Mouse (Mus musculus): ENCODE measurements around the gene Tekt5.

Gene Tekt5

GRCm38 (mm10) chr16:10379531-10379930 lies 15.8 kb downstream of the Tekt5 start:
- no peak for DNase-seq (ENCODE audit: extremely low read depth, low read depth)

DNA sequence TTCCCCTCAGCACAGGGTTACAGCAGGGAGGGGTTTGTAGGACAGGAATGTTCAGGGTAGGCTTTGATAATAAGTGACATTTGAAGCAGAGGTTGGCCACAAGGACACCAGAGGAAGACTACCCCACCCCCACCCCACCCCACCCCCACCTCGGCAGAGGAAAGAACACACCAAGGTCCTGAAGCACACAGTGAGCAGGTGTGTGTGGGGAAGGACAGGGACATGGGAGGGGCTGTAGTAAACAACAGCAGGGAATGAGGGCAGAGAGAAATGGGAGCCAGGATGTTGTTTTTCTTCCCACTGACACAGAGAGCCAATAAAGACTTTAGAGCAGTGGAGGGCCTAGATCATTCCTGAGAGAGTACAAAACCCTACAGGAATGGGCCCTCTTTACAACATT lies 18.0 kb downstream of the Tekt5 start:
- no peak for DNase-seq (ENCODE audit: extremely low read depth, low read depth)

- DNase-seq (ENCODE audit: extremely low read depth, low read depth) = no peak
These were observed 20.9 kb downstream of the Tekt5 start for GRCm38 (mm10) chr16:10374254-10375011.

- no peak for DNase-seq (ENCODE audit: extremely low read depth, low read depth)
These were observed 22.9 kb downstream of the Tekt5 start for GRCm38 (mm10) chr16:10372372-10372771.

DNA sequence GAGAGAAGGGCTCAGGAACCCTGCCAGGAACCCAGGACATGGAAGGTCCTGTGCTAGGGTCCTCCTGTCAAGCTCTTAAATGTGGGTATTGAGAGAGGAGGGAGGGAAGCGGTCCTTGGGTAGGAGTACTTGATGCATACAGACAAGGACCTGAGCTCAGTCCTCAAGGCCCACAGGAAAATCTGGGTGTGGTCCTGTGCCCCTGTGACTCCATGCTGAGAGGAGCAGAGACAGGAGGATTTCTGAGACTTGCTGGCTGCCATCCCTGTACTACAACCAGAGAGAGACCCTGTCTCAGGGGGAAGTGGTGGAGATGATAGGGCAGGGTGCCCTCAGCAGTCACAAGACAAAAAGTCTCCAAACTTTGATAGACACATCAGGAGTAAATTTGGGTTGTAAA lies 25.3 kb downstream of the Tekt5 start:
- DNase-seq (ENCODE audit: extremely low read depth, low read depth) = no peak

- DNase-seq (ENCODE audit: extremely low read depth, low read depth) = no peak
These were observed 25.8 kb downstream of the Tekt5 start for GRCm38 (mm10) chr16:10369468-10369934.

GRCm38 (mm10) chr16:10366240-10367217 lies 28.8 kb downstream of the Tekt5 start:
- DNase-seq (ENCODE audit: extremely low read depth, low read depth) = no peak

DNA sequence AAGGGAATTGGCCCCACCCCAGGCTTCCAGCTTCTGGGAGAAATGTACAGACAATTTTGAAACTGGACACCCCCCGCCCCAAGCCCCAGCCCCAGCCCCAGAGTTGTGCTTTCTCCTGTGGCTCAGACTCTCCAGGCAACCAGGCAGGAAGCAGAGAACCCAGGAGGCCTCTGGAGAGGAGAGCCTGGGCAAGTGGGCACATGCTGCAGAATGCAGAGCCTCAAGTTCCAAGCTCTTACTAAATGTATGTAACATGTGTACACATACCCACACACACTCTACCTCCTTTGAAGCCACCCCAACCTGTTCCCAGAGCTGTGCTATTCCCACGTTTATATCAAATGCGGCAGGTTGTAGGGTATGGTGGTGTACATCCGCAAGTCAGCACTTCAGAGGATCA lies 29.5 kb downstream of the Tekt5 start:
- DNase-seq (ENCODE audit: extremely low read depth, low read depth) = no peak

DNA sequence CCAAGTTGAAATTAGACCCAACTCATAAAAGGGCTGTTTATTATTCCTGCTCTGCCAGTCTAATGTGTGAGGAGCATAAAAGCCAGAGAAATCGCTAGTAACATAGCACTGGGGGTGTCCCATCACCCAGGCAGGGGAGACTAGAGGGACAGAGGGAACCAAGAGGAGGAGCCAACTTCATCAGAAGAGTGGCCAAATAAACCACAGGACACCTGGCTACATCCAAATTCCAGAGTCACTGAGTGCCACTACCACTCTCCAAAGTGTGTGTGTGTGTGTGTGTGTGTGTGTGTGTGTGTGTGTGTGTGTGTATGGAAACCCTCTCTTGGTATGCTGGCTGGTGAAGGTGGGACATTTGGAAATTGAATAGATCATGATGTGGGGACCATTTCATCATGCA lies 32.2 kb downstream of the Tekt5 start:
- DNase-seq (ENCODE audit: extremely low read depth, low read depth) = no peak

DNA sequence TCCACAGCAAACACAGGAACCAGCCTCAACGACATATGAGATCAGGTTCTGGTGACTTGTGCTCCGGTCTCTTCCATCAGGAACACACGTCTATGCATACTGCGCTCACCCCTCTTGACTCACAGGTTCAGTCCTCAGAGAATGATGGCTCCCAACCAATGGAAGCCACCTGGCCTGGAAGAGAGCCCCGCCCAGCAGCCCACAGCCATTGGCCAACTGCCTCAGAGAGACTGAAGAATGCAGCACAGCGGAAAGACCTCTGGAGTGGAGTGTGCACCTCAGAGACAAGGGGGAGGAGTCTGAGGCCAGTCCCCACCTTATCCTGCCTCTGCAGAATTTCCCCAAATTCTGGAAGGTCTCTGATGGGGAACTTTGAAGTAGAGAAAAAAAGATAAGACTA lies 36.0 kb downstream of the Tekt5 start:
- DNase-seq (ENCODE audit: extremely low read depth, low read depth) = no peak

- DNase-seq (ENCODE audit: extremely low read depth, low read depth) = no peak
These were observed 37.0 kb downstream of the Tekt5 start for GRCm38 (mm10) chr16:10358010-10358934.

GRCm38 (mm10) chr16:10355004-10355403 lies 40.3 kb downstream of the Tekt5 start:
- no peak for DNase-seq (ENCODE audit: extremely low read depth, low read depth)

GRCm38 (mm10) chr16:10351050-10351636 lies 44.1 kb downstream of the Tekt5 start:
- no peak for DNase-seq (ENCODE audit: extremely low read depth, low read depth)

- DNase-seq (ENCODE audit: extremely low read depth, low read depth) = no peak
These were observed 45.4 kb downstream of the Tekt5 start for GRCm38 (mm10) chr16:10349876-10350275.

GRCm38 (mm10) chr16:10349436-10349835 lies 45.9 kb downstream of the Tekt5 start:
- no peak for DNase-seq (ENCODE audit: extremely low read depth, low read depth)

DNA sequence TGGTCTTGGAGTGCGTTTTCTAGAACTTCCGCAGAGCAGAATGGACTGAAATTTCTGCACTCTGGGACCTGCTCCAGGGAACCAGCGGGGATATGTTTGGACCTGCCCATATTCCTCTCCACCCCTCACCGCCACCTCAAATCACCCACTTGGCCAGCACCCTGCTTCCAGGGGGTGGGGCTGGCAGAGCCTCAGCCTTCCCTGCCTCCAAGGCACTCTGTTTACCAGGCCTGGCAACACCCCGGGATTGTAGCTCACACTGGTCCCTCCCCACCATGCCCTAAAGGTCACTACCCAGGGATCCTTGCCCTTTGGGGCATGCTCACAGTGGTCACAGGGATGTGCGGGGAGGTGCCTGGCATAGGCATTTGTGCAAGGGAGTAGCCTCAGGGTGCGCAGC lies 47.7 kb downstream of the Tekt5 start:
- DNase-seq (ENCODE audit: extremely low read depth, low read depth) = no peak

DNA sequence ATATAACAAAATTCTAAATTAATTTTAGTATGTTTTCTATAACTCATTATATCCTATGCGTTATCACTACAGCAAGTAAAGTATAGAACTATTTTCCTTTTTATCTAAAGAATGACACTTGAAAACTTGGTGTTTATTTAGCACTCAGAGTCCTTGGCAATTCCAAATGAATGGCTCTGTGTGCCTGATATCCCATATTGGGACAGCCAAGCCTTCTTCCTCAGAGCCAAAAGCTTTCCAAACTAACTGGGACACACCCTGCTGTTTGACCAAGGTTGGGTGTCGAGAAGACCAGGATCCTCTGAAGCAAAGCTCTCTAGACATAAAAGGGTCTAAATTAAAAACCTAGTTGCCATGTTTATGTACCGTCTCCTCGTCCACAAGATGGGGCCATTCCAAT lies 54.2 kb downstream of the Tekt5 start:
- no peak for DNase-seq (ENCODE audit: extremely low read depth, low read depth)

- DNase-seq (ENCODE audit: extremely low read depth, low read depth) = no peak
These were observed 55.4 kb downstream of the Tekt5 start for GRCm38 (mm10) chr16:10339930-10340329.

- no peak for DNase-seq (ENCODE audit: extremely low read depth, low read depth)
These were observed 56.7 kb downstream of the Tekt5 start for GRCm38 (mm10) chr16:10338601-10339000.

- no peak for DNase-seq (ENCODE audit: extremely low read depth, low read depth)
These were observed 57.7 kb downstream of the Tekt5 start for GRCm38 (mm10) chr16:10337422-10338197.
